Mouse (Mus musculus) MEL (cell line): ENCODE measurements around the gene Nans. TPM values are rescaled to one million over a fixed set of nuclear protein-coding genes. Genes with fewer than 3 reads are reported as not detected.

Experiments used
- DNase-seq: peaks from one replicate; pipeline ENCODE4 v3.0.0; 2011; ENCODE audit warnings: low read depth, low spot score
- H3K27ac ChIP-seq: 2 replicates; pipeline ENCODE4 v1.5.1; 2012; ENCODE audit warnings: low read depth, mild to moderate bottlenecking, control low read depth, low read length, moderate library complexity; ENCODE audit not compliant: control insufficient read depth
- H3K27me3 ChIP-seq, 2 experiments: fragments of 150-350 bp in 1 of 2; sonication (generic) in 1 of 2; 2 replicates each; pipeline ENCODE4 v1.6.1; 2012; ENCODE audit warnings: low read length in 2 of 2, mild to moderate bottlenecking in 2 of 2, improper control_type of control experiment in 1 of 2, moderate library complexity in 1 of 2; ENCODE audit not compliant: insufficient read depth in 2 of 2, control insufficient read depth in 1 of 2
- H3K36me3 ChIP-seq, 2 experiments: 2 replicates each; pipeline ENCODE4 v1.6.1; 2012 to 2014; ENCODE audit warnings: low read length in 2 of 2, improper control_type of control experiment in 1 of 2, inconsistent platforms in 1 of 2, mild to moderate bottlenecking in 1 of 2; ENCODE audit not compliant: insufficient read depth in 2 of 2, control insufficient read depth in 1 of 2
- H3K4me1 ChIP-seq, 2 experiments: fragments of 150-350 bp in 1 of 2; sonication (generic) in 1 of 2; 2 replicates each; pipeline ENCODE4 v1.6.1; 2012; ENCODE audit warnings: low read length in 2 of 2, improper control_type of control experiment in 1 of 2, mild to moderate bottlenecking in 1 of 2; ENCODE audit not compliant: insufficient read depth in 2 of 2, control insufficient read depth in 1 of 2
- H3K4me3 ChIP-seq, 2 experiments: fragments of 150-350 bp in 1 of 2; sonication (generic) in 1 of 2; 2 replicates each; pipeline ENCODE4 v1.5.1; 2012; ENCODE audit warnings: low read depth in 2 of 2, low read length in 2 of 2, mild to moderate bottlenecking in 2 of 2, moderate library complexity in 2 of 2, control low read depth in 1 of 2, improper control_type of control experiment in 1 of 2; ENCODE audit not compliant: control insufficient read depth in 1 of 2, insufficient read depth in 1 of 2
- H3K79me2 ChIP-seq: 2 replicates; pipeline ENCODE4 v1.6.1; 2012; ENCODE audit warnings: mild to moderate bottlenecking, low read length, moderate library complexity; ENCODE audit not compliant: control insufficient read depth, poor library complexity, insufficient read depth
- H3K9ac ChIP-seq: 2 replicates; pipeline ENCODE4 v1.6.1; 2012; ENCODE audit warnings: low read depth, mild to moderate bottlenecking, control low read depth, low read length, moderate library complexity; ENCODE audit not compliant: control insufficient read depth, poor library complexity, severe bottlenecking
- H3K9me3 ChIP-seq: fragments of 150-350 bp; sonication (generic); replicated peaks from 2 replicates; pipeline ENCODE4 v1.6.1; 2012; ENCODE audit warnings: mild to moderate bottlenecking, low read length, improper control_type of control experiment, moderate library complexity; ENCODE audit not compliant: insufficient read depth
- BHLHE40 ChIP-seq: IDR thresholded peaks from 2 replicates; pipeline ENCODE4 v1.6.1; 2012; ENCODE audit warnings: low read depth, mild to moderate bottlenecking, inconsistent platforms, low read length, improper control_type of control experiment, borderline replicate concordance
- CHD1 ChIP-seq: IDR thresholded peaks from 2 replicates; pipeline ENCODE4 v1.6.1; 2012; ENCODE audit warnings: low read depth, mild to moderate bottlenecking, inconsistent platforms, low read length, improper control_type of control experiment
- CHD2 ChIP-seq: IDR thresholded peaks from 2 replicates; pipeline ENCODE4 v1.6.1; 2011; ENCODE audit warnings: low read length, improper control_type of control experiment
- CTCF ChIP-seq, 3 experiments: IDR thresholded peaks in 2 of 3; conservative IDR thresholded peaks in 1 of 3; 2 replicates each; pipeline ENCODE4 v1.5.1; 2011 to 2012; ENCODE audit warnings: low read length in 3 of 3, low read depth in 2 of 3, mild to moderate bottlenecking in 2 of 3, improper control_type of control experiment in 1 of 3, inconsistent platforms in 1 of 3, mixed read lengths in 1 of 3, moderate library complexity in 1 of 3; ENCODE audit not compliant: control insufficient read depth in 1 of 3, insufficient read depth in 1 of 3, poor library complexity in 1 of 3, severe bottlenecking in 1 of 3
- E2F4 ChIP-seq: IDR thresholded peaks from 2 replicates; pipeline ENCODE4 v1.6.1; 2011; ENCODE audit warnings: low read depth, low read length, improper control_type of control experiment, borderline replicate concordance
- EP300 ChIP-seq, 2 experiments: IDR thresholded peaks; 2 replicates each; pipeline ENCODE4 v1.6.1; 2011; ENCODE audit warnings: improper control_type of control experiment in 2 of 2, low read length in 2 of 2, low read depth in 1 of 2, mild to moderate bottlenecking in 1 of 2
- ETS1 ChIP-seq: IDR thresholded peaks from 2 replicates; pipeline ENCODE4 v1.6.1; 2012; ENCODE audit warnings: low read depth, mild to moderate bottlenecking, inconsistent platforms, low read length, improper control_type of control experiment, moderate library complexity
- GATA1 ChIP-seq: IDR thresholded peaks from 2 replicates; pipeline ENCODE4 v1.6.1; 2011; ENCODE audit warnings: low read depth, low read length, improper control_type of control experiment
- KAT2A ChIP-seq: conservative IDR thresholded peaks from 2 replicates; pipeline ENCODE4 v1.6.1; 2012; ENCODE audit warnings: low read depth, low read length, improper control_type of control experiment, inconsistent platforms
- MAX ChIP-seq: IDR thresholded peaks from 2 replicates; pipeline ENCODE4 v1.6.1; 2011; ENCODE audit warnings: low read length, improper control_type of control experiment
- MAZ ChIP-seq: IDR thresholded peaks from 2 replicates; pipeline ENCODE4 v1.6.1; 2012; ENCODE audit warnings: low read depth, mild to moderate bottlenecking, inconsistent platforms, low read length, improper control_type of control experiment
- MEF2A ChIP-seq: IDR thresholded peaks from 2 replicates; pipeline ENCODE4 v1.6.1; 2014; ENCODE audit warnings: low read depth, mild to moderate bottlenecking, inconsistent platforms, low read length, improper control_type of control experiment; ENCODE audit not compliant: poor library complexity, insufficient replicate concordance, severe bottlenecking; ENCODE audit errors: extremely low read depth
- MXI1 ChIP-seq: IDR thresholded peaks from 2 replicates; pipeline ENCODE4 v1.6.1; 2011; ENCODE audit warnings: mild to moderate bottlenecking, low read depth, low read length, improper control_type of control experiment
- MYB ChIP-seq: IDR thresholded peaks from 2 replicates; pipeline ENCODE4 v1.6.1; 2011; ENCODE audit warnings: mild to moderate bottlenecking, low read depth, low read length, improper control_type of control experiment
- NELFE ChIP-seq: IDR thresholded peaks from 2 replicates; pipeline ENCODE4 v1.6.1; 2011; ENCODE audit warnings: low read depth, low read length, improper control_type of control experiment
- NRF1 ChIP-seq: IDR thresholded peaks from 2 replicates; pipeline ENCODE4 v1.6.1; 2014; ENCODE audit warnings: low read depth, mild to moderate bottlenecking, inconsistent platforms, low read length, improper control_type of control experiment, moderate library complexity; ENCODE audit not compliant: poor library complexity, insufficient read depth, severe bottlenecking
- POLR2A ChIP-seq, 2 experiments: IDR thresholded peaks; 2 replicates each; pipeline ENCODE4 v1.6.1; 2011 to 2012; ENCODE audit warnings: low read length in 2 of 2, mild to moderate bottlenecking in 2 of 2, control low read depth in 1 of 2, improper control_type of control experiment in 1 of 2, low read depth in 1 of 2, moderate library complexity in 1 of 2; ENCODE audit not compliant: control insufficient read depth in 1 of 2, insufficient read depth in 1 of 2, poor library complexity in 1 of 2
- POLR2AphosphoS2 ChIP-seq: IDR thresholded peaks from 2 replicates; pipeline ENCODE4 v1.6.1; 2011; ENCODE audit warnings: low read length, improper control_type of control experiment
- POLR2AphosphoS5 ChIP-seq: IDR thresholded peaks from 2 replicates; pipeline ENCODE4 v1.6.1; 2012; ENCODE audit warnings: low read depth, borderline replicate concordance, mild to moderate bottlenecking, inconsistent platforms, low read length, moderate library complexity, mixed read lengths
- SIN3A ChIP-seq: IDR thresholded peaks from 2 replicates; pipeline ENCODE4 v1.6.1; 2012; ENCODE audit warnings: low read length, improper control_type of control experiment, inconsistent platforms
- TBP ChIP-seq: IDR thresholded peaks from 2 replicates; pipeline ENCODE4 v1.8.0; 2011; ENCODE audit warnings: low read depth, low read length, improper control_type of control experiment
- TCF12 ChIP-seq: IDR thresholded peaks from 2 replicates; pipeline ENCODE4 v1.6.1; 2014; ENCODE audit warnings: low read depth, mild to moderate bottlenecking, inconsistent platforms, low read length, improper control_type of control experiment, moderate library complexity
- USF1 ChIP-seq: IDR thresholded peaks from 2 replicates; pipeline ENCODE4 v1.6.1; 2014; ENCODE audit warnings: low read depth, mild to moderate bottlenecking, inconsistent platforms, low read length, improper control_type of control experiment, moderate library complexity
- ZMIZ1 ChIP-seq: IDR thresholded peaks from 2 replicates; pipeline ENCODE4 v1.6.1; 2012; ENCODE audit warnings: low read depth, mild to moderate bottlenecking, inconsistent platforms, low read length, improper control_type of control experiment, moderate library complexity
- ZNF384 ChIP-seq: IDR thresholded peaks from 2 replicates; pipeline ENCODE4 v1.6.1; 2012; ENCODE audit warnings: low read depth, mild to moderate bottlenecking, inconsistent platforms, low read length, improper control_type of control experiment
- polyA plus RNA-seq, 2 experiments: library from polyadenylated mRNA; stranded (reverse) in 1 of 2; unstranded in 1 of 2; fragments of >175 nt in 1 of 2; fragments of >200 nt in 1 of 2; gene quantifications; 2 replicates each; pipeline versions ENCODE4 v1.2.1 to v1.2.4; 2012; ENCODE audit warnings: low replicate concordance in 2 of 2, low read depth in 1 of 2; ENCODE audit not compliant: insufficient read length in 2 of 2, insufficient read depth in 1 of 2, missing spikeins in 1 of 2
- total RNA-seq: library from RNA; depleted of rRNA; stranded (reverse); fragments of 300-350 nt; gene quantifications from 2 replicates; pipeline ENCODE4 v1.2.3, GENCODE M21; 2012

Nans gene
- total and polyA plus RNA-seq, 3 experiments, result 136 to 246 (median 182) TPM

- H3K27ac ChIP-seq, result no peak overlapping the region
- no peaks in the 10 kb centered on the region for H3K9me3 ChIP-seq
- no peak for DNase-seq
- TF ChIP-seq ZMIZ1, result no peak
- no peak for TF ChIP-seq POLR2AphosphoS5
- no peak for TF ChIP-seq MAX
- no peak for TF ChIP-seq CHD2
- TF ChIP-seq CHD1, result no peak
- TF ChIP-seq EP300 (IDR thresholded peaks at IDR 0.05; ENCODE audit: low read depth in 1 of 2, low read length in 2 of 2), result no peak
- no peak for TF ChIP-seq SIN3A
- no peak for TF ChIP-seq CTCF (IDR thresholded peaks at IDR 0.05 in 2 of 3, conservative IDR thresholded peaks at IDR 0.05 in 1 of 3; ENCODE audit: control insufficient read depth in 1 of 3, insufficient read depth in 1 of 3, low read depth in 2 of 3, low read length in 3 of 3, poor library complexity in 1 of 3, severe bottlenecking in 1 of 3)
- TF ChIP-seq KAT2A, result no peak
- no peak for TF ChIP-seq NRF1
- no peak for TF ChIP-seq TCF12
- TF ChIP-seq MYB, result no peak
- TF ChIP-seq E2F4, result no peak
- TF ChIP-seq ZNF384, result no peak
- no peak; the same call in 1 of the 2 replicates for TF ChIP-seq POLR2AphosphoS2
- no peak overlapping the region for H3K9ac ChIP-seq
- no peak overlapping the region for H3K4me3 ChIP-seq
- peaks cover 0 to 17% of the 10 kb centered on the region in 2 experiments; a peak in 2 of 4 replicates for H3K36me3 ChIP-seq
- H3K4me1 ChIP-seq, result no peaks in the 10 kb centered on the region
- H3K79me2 ChIP-seq, result no peaks in the 10 kb centered on the region
- no peaks in the 10 kb centered on the region for H3K27me3 ChIP-seq
Measured at GRCm38 (mm10) chr4:46475101-46475500, 13.9 kb upstream of the Nans start.

GRCm38 (mm10) chr4:46479081-46479480, 10.0 kb upstream of the Nans start:
- no peak overlapping the region for H3K27ac ChIP-seq
- H3K27me3 ChIP-seq, result no peaks in the 10 kb centered on the region
- no peak overlapping the region for H3K4me3 ChIP-seq
- TF ChIP-seq MYB (no peak), MXI1 (no peak), USF1 (no peak), MAZ (no peak), SIN3A (no peak), POLR2A (IDR thresholded peaks at IDR 0.05; ENCODE audit: control insufficient read depth in 1 of 2, insufficient read depth in 1 of 2, low read depth in 1 of 2, low read length in 2 of 2, poor library complexity in 1 of 2) (no peak), ETS1 (no peak), ZMIZ1 (no peak), BHLHE40 (no peak), NELFE (no peak), TBP (no peak), MEF2A (no peak), POLR2AphosphoS2 (no peak), ZNF384 (no peak), GATA1 (no peak)
- H3K4me1 ChIP-seq, result peaks cover 0 to 7% of the 10 kb centered on the region in 2 experiments; a peak in 1 of 4 replicates
- no peaks in the 10 kb centered on the region for H3K79me2 ChIP-seq
- no peaks in the 10 kb centered on the region for H3K9me3 ChIP-seq
- H3K9ac ChIP-seq, result no peak overlapping the region
- H3K36me3 ChIP-seq, result peaks cover 0 to under 1% of the 10 kb centered on the region in 2 experiments; a peak in 1 of 4 replicates
- DNase-seq, result no peak
